Mouse (Mus musculus) MEL (cell line): ENCODE measurements at regions not wholly inside any gene's neighbourhood (a gene's known extent, or its start where the extent isn't known, plus 50 kb on each side); places are given as distances from the start of the nearest gene placed in this dataset.

ENCODE experiments used
- CHD1 ChIP-seq: IDR thresholded peaks from 2 replicates; pipeline ENCODE4 v1.6.1; 2012; ENCODE audit warnings: low read depth, mild to moderate bottlenecking, inconsistent platforms, low read length, improper control_type of control experiment
- CTCF ChIP-seq, 3 experiments: IDR thresholded peaks in 2 of 3; conservative IDR thresholded peaks in 1 of 3; 2 replicates each; pipeline ENCODE4 v1.5.1; 2011 to 2012; ENCODE audit warnings: low read length in 3 of 3, low read depth in 2 of 3, mild to moderate bottlenecking in 2 of 3, improper control_type of control experiment in 1 of 3, inconsistent platforms in 1 of 3, mixed read lengths in 1 of 3, moderate library complexity in 1 of 3; ENCODE audit not compliant: control insufficient read depth in 1 of 3, insufficient read depth in 1 of 3, poor library complexity in 1 of 3, severe bottlenecking in 1 of 3
- E2F4 ChIP-seq: IDR thresholded peaks from 2 replicates; pipeline ENCODE4 v1.6.1; 2011; ENCODE audit warnings: low read depth, low read length, improper control_type of control experiment, borderline replicate concordance
- EP300 ChIP-seq, 2 experiments: IDR thresholded peaks; 2 replicates each; pipeline ENCODE4 v1.6.1; 2011; ENCODE audit warnings: improper control_type of control experiment in 2 of 2, low read length in 2 of 2, low read depth in 1 of 2, mild to moderate bottlenecking in 1 of 2
- HCFC1 ChIP-seq: IDR thresholded peaks from 2 replicates; pipeline ENCODE4 v1.6.1; 2012; ENCODE audit warnings: low read depth, mild to moderate bottlenecking, inconsistent platforms, low read length, improper control_type of control experiment, moderate library complexity
- MAZ ChIP-seq: IDR thresholded peaks from 2 replicates; pipeline ENCODE4 v1.6.1; 2012; ENCODE audit warnings: low read depth, mild to moderate bottlenecking, inconsistent platforms, low read length, improper control_type of control experiment
- POLR2A ChIP-seq, 2 experiments: IDR thresholded peaks; 2 replicates each; pipeline ENCODE4 v1.6.1; 2011 to 2012; ENCODE audit warnings: low read length in 2 of 2, mild to moderate bottlenecking in 2 of 2, control low read depth in 1 of 2, improper control_type of control experiment in 1 of 2, low read depth in 1 of 2, moderate library complexity in 1 of 2; ENCODE audit not compliant: control insufficient read depth in 1 of 2, insufficient read depth in 1 of 2, poor library complexity in 1 of 2
- POLR2AphosphoS5 ChIP-seq: IDR thresholded peaks from 2 replicates; pipeline ENCODE4 v1.6.1; 2012; ENCODE audit warnings: low read depth, borderline replicate concordance, mild to moderate bottlenecking, inconsistent platforms, low read length, moderate library complexity, mixed read lengths

DNA sequence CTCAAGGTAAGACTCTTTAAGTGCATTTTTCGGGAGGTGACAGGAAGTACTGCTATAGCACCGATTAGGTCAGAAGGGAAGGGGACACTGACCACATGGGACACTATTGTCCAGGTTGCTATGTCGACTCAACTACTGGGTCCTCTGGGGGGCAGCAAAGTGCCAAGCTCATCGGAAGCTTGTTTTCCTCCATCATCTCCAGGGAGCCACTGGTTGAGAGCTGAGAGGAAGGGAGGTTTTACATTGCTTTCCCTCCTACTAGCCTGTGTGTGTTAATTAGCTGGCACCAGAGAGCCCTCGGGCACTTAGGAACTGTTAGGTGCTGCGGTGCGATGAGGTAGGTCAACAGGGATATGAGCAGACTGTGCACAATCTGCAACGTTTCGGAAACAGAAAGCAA, 129.2 kb upstream of the Slc24a2 start:
- TF ChIP-seq CTCF (IDR thresholded peaks at IDR 0.05 in 2 of 3, conservative IDR thresholded peaks at IDR 0.05 in 1 of 3; ENCODE audit: control insufficient read depth in 1 of 3, insufficient read depth in 1 of 3, low read depth in 2 of 3, low read length in 3 of 3, poor library complexity in 1 of 3, severe bottlenecking in 1 of 3) (peak; percentile 14 to 42 (median 27); a peak in 3 of 6 replicates), POLR2A (IDR thresholded peaks at IDR 0.05; ENCODE audit: control insufficient read depth in 1 of 2, insufficient read depth in 1 of 2, low read depth in 1 of 2, low read length in 2 of 2, poor library complexity in 1 of 2) (no peak), MAZ (no peak), EP300 (IDR thresholded peaks at IDR 0.05; ENCODE audit: low read depth in 1 of 2, low read length in 2 of 2) (no peak), CHD1 (no peak), POLR2AphosphoS5 (no peak), HCFC1 (no peak), E2F4 (no peak)
